Mouse (Mus musculus) G1E (cell line): ENCODE results near the gene Magi2. TPM values are rescaled to one million over a fixed set of nuclear protein-coding genes. Genes with fewer than 3 reads are reported as not detected.

Source experiments
- ATAC-seq: 2 replicates; pipeline ENCODE4 v1.8.0; 2016; ENCODE audit warnings: mild to moderate bottlenecking; ENCODE audit not compliant: insufficient number of reproducible peaks, poor library complexity, low FRiP score, severe bottlenecking; ENCODE audit errors: extremely low read depth
- DNase-seq: peaks from one replicate; pipeline ENCODE4 v3.0.0; 2012; ENCODE audit warnings: low spot score
- H3K27me3 ChIP-seq: 2 replicates; pipeline ENCODE4 v1.6.1; 2012; ENCODE audit warnings: mild to moderate bottlenecking, low read length, inconsistent platforms; ENCODE audit not compliant: insufficient read depth
- H3K36me3 ChIP-seq: replicated peaks from 2 replicates; pipeline ENCODE3; 2012; ENCODE audit warnings: mild to moderate bottlenecking, inconsistent platforms
- H3K4me1 ChIP-seq: 2 replicates; pipeline ENCODE4 v1.6.1; 2012; ENCODE audit warnings: low read depth, low read length, inconsistent platforms, mixed read lengths; ENCODE audit not compliant: insufficient read depth
- H3K4me3 ChIP-seq: 2 replicates; pipeline ENCODE4 v1.5.1; 2012; ENCODE audit warnings: low read depth, mild to moderate bottlenecking, inconsistent platforms, low read length, moderate library complexity, mixed read lengths
- H3K9me3 ChIP-seq: replicated peaks from 2 replicates; pipeline ENCODE4 v1.6.1; 2012; ENCODE audit warnings: inconsistent platforms
- CTCF ChIP-seq: IDR thresholded peaks from 2 replicates; pipeline ENCODE4 v1.5.1; 2012; ENCODE audit warnings: low read depth, low read length, inconsistent platforms, mixed read lengths
- GATA1 ChIP-seq: IDR thresholded peaks from 2 replicates; pipeline ENCODE4 v1.6.1; 2012; ENCODE audit warnings: borderline replicate concordance, low read length, inconsistent platforms, mixed read lengths
- GATA2 ChIP-seq: IDR thresholded peaks from 2 replicates; pipeline ENCODE4 v1.6.1; 2012; ENCODE audit warnings: low read depth, low read length, inconsistent platforms, borderline replicate concordance
- POLR2AphosphoS5 ChIP-seq: IDR thresholded peaks from 2 replicates; pipeline ENCODE4 v1.6.1; 2012; ENCODE audit warnings: low read depth, low read length, inconsistent platforms; ENCODE audit not compliant: insufficient replicate concordance
- TAL1 ChIP-seq: conservative IDR thresholded peaks from 2 replicates; pipeline ENCODE4 v1.6.1; 2012; ENCODE audit warnings: low read depth, low read length, inconsistent platforms, mixed read lengths
- polyA plus RNA-seq: library from polyadenylated mRNA; stranded (reverse); fragments of >175 nt; gene quantifications from 2 replicates; pipeline ENCODE4 v1.2.3, GENCODE M21; 2012
- total RNA-seq, 2 experiments: library from RNA; stranded (forward) in 1 of 2; stranded (reverse) in 1 of 2; fragments of 200-1000 nt in 1 of 2; fragments of >200 nt in 1 of 2; fragmentation: Nextera tagmentation in 1 of 2; gene quantifications; 2 replicates each; pipeline ENCODE4 v1.2.3; 2014 to 2017

Magi2 gene
- total and polyA plus RNA-seq, 3 experiments, result 0.69 to 1.3 (median 1.1) TPM

DNA sequence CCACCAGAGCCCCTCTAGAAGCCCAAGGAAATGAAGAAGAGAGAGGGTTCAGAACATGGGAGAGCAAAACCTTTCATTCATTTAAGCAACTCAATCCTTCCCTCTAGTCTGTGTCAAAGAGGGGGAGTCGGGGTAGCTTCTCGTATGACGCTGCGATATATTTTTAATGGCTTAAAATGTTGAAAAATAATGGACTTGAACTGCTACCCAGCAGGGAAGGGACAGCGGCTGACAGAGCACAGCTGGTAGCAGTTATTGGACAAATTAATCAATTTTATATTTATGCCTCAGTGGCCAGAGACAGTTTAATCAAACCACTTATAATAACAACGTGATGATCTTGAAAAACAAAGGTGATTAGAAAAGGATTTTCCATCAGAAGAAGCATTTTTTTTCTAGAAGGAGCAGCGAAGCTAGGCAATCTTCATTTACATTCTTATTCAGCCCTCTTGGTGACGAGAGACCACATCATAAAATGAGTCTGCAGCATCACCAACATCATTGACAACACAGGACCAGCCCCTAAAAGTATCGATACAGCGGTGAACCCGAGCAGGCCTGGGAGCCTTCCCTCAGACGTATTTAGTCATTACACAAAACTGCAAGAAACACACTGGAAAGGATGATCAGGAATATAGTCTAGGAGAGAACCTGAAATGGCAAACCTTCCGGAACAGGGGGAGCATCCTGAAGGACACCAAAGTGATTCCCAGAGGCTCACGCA is 1407.4 kb downstream of the Magi2 start:
- 0 out of 2 replicates have a peak, but pooled peaks cover 4% of the 10 kb centered on the region for H3K27me3 ChIP-seq
- H3K4me1 ChIP-seq, result 0 out of 2 replicates have a peak, but pooled peaks cover 2% of the 10 kb centered on the region
- no peaks in the 10 kb centered on the region for H3K36me3 ChIP-seq
- TF ChIP-seq GATA1 (no peak), CTCF (no peak), POLR2AphosphoS5 (no peak), TAL1 (no peak), GATA2 (no peak)
- H3K9me3 ChIP-seq, result no peaks in the 10 kb centered on the region
- no peak for DNase-seq
- ATAC-seq, result no peak
- no peak overlapping the region for H3K4me3 ChIP-seq

DNA sequence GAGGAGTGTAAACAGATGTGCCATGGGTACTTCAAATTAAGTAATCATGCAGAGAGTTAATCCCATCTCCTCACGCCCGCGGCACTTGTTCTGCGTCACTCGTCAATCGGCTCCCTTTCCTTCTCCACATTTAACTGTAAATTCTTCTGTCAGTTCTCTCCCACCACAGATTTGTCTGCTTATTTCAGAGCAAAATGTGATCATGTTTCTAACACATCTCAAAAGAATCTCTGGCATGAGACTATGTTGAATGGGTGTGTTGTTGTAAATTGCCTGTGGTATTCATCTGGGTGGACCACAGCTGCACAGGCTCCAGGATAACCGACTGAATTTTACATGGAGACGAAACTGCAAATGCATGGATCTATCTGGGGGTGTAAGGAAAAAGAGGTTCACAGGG is 1408.0 kb downstream of the Magi2 start:
- ATAC-seq (no peak), DNase-seq (no peak)
- Histone ChIP-seq H3K36me3 (no peaks in the 10 kb centered on the region), H3K27me3 (0 out of 2 replicates have a peak, but pooled peaks cover 4% of the 10 kb centered on the region), H3K4me3 (no peak overlapping the region), H3K4me1 (no peaks in the 10 kb centered on the region), H3K9me3 (no peaks in the 10 kb centered on the region)
- TF ChIP-seq CTCF (no peak), POLR2AphosphoS5 (no peak)

DNA sequence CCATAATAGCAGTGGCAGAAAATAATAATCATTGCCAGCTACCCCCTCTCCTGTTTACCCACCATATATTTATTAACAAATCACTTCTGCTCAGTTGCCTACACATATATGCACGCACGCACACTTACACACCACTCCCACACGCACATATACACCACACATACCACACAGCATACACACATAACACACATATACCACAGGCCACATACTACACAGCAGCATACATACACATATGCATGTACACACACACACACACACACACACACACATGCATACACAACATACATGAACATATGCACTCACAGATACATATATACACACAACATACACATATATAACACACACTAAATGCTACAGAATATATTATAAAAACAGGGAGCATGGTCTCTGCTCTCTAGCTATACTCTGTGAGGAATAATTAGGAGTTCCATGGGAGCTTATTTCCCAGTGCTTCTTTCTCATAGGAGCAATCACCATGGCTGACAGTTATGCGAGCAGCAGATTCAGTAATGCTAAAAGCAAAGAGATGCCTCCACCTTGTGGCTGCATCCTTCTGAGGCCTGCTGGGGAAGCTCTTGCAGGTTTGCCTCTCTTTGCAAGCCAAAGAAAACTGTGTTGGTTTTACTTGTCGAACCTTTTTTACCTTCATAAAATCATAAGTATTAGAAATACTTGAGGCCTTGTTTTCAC is 1410.6 kb downstream of the Magi2 start:
- DNase-seq (no peak), ATAC-seq (no peak)
- H3K36me3 ChIP-seq, result no peaks in the 10 kb centered on the region
- H3K4me3 ChIP-seq, result no peak overlapping the region
- no peaks in the 10 kb centered on the region for H3K4me1 ChIP-seq
- TF ChIP-seq TAL1 (no peak), GATA1 (no peak)
- H3K9me3 ChIP-seq, result no peaks in the 10 kb centered on the region
- H3K27me3 ChIP-seq, result peaks cover 9% of the 10 kb centered on the region

DNA sequence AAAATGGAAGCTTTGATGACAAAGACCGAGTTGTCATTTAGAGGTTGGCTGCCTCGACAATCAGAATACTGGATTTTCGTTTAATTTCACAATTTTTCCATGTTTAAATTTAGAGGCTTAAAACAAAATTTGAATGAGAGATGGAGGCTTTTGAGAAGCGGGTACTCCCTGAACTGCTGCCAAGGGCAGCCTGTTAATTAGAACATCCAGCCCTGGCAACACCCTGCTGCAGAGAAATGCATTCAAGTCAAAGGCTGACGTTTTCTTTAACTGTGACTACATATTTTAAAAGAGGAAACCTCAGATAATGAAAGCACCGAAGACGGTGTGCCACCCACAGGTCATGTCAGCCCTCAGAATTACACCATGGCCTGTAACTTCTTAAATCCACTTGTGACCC is 1415.4 kb downstream of the Magi2 start:
- H3K9me3 ChIP-seq, result no peaks in the 10 kb centered on the region
- DNase-seq, result no peak
- peaks cover 9% of the 10 kb centered on the region for H3K27me3 ChIP-seq
- no peak for TF ChIP-seq POLR2AphosphoS5
- TF ChIP-seq GATA2, result no peak
- no peak for TF ChIP-seq GATA1
- TF ChIP-seq TAL1, result no peak
- TF ChIP-seq CTCF, result no peak
- ATAC-seq, result no peak
- no peak overlapping the region for H3K4me3 ChIP-seq
- no peaks in the 10 kb centered on the region for H3K36me3 ChIP-seq
- no peaks in the 10 kb centered on the region for H3K4me1 ChIP-seq

DNA sequence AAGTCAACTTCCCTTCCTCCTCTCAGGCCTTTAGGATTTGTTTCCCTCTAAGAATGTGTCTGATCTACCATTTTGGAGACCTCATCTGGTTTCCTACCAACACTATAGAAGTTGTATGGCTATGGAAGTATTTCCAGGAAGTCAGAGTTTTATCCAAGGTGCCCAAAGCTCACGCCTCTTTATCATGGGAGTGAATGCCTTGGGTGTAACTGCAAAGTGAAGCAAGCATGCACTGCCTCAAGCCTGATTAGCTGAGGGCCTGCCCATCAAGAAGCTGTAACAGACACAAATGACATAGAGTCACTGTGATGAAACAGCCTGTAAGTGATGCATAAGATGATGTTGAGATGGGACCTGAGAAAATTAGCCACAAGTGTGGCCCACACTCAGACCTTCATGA is 1416.9 kb downstream of the Magi2 start:
- Histone ChIP-seq H3K4me3 (no peak overlapping the region), H3K36me3 (no peaks in the 10 kb centered on the region), H3K27me3 (peaks cover 9% of the 10 kb centered on the region), H3K4me1 (no peaks in the 10 kb centered on the region), H3K9me3 (no peaks in the 10 kb centered on the region)
- no peak for DNase-seq
- ATAC-seq, result no peak
- TF ChIP-seq POLR2AphosphoS5 (no peak), TAL1 (no peak), CTCF (no peak), GATA2 (no peak), GATA1 (no peak)

DNA sequence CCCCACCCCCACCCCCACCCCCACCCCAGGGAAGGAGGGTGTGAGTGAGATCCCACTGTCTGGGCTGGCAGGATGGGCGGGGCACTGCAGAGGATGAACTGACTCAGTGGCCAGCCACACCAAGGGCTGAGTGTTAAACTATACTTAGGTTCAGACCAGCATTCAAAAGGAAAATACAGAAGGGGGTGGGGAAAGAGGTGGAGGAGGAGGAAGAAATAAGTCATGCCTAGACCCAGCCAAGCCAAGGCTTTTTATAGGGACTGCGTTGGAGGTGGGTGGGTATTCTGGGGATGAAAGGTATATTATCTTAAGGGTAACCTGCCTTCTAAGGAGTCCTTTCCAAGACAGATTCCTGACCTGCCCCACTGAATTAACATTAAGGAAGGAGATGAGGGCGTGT is 1420.1 kb downstream of the Magi2 start:
- no peak overlapping the region for H3K4me3 ChIP-seq
- H3K9me3 ChIP-seq, result no peaks in the 10 kb centered on the region
- H3K36me3 ChIP-seq, result no peaks in the 10 kb centered on the region
- H3K4me1 ChIP-seq, result no peaks in the 10 kb centered on the region
- DNase-seq (no peak), ATAC-seq (no peak)
- H3K27me3 ChIP-seq, result peaks cover under 1% of the 10 kb centered on the region
- no peak for TF ChIP-seq CTCF
- TF ChIP-seq TAL1, result no peak
- TF ChIP-seq GATA1, result no peak
- TF ChIP-seq GATA2, result no peak
- TF ChIP-seq POLR2AphosphoS5, result no peak
